Mouse (Mus musculus): ENCODE data around the gene Nav1.
A peak's percentile ranks its signal among the peaks of the same experiment; 100 is the strongest.

The Nav1 gene

DNA sequence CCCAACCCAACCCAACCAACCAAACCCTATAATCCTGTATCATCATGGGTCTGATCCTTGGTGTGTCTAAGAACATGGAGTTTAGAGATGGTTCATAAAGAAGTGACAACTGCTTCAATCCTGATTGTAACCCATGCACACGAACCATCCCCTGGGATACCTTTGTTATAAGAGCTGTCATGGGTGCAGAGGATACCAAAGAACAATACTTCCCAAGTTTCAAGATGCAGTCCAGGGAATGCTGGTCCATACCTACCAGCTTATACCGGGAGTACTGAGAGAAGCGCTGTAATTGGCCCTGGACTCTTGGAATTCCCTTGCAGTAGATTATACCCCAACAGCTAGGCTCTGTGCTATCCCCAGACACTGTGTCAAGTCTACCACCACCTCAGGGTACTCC is 165.2 kb downstream of the Nav1 start:
- DNase-seq (ENCODE audit: low spot score) = no peak

- no peak for DNase-seq (ENCODE audit: low spot score)
Observed at GRCm38 (mm10) chr1:135440986-135441385, 166.1 kb downstream of the Nav1 start.

DNA sequence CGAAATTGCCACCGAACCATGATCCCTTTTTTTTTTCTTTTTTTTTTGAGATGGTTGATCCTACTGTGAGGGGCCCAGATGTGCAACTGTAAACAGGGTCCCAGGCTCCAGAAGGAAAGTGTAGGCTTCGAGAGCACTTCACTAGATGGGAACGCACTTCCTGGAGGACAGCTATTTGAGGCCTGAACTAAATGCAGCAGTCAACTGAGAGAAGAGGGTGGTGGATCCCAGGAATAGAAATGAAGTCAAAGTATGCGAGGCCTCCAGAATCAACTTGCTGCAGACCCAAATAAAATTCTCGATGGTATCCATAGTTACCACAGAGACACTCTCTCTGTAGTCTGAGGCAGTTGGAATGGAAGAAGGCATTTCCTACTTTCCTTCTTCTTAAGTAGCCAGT is 168.3 kb downstream of the Nav1 start:
- no peak for DNase-seq (ENCODE audit: low spot score)

DNA sequence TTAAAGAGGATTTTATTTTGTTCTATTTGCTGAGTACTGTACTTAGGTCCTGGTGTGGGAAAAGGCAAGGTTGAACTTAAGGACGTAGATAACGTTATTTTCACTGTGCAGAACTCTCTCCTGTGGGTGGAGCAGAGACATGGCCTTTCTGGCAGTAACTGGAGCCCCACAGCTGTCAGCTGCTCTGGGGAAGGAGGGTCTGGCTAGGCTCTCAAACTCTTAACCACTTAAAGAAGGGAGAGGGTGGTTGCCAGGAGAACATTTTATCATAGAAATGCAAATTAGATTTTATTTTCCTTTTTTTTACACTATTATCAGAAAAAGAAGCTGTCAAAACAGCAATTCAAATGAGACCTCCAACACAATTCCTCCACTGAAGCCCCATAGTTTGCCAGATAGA is 171.3 kb downstream of the Nav1 start:
- DNase-seq (ENCODE audit: low spot score) = peak; percentile 21

- DNase-seq (ENCODE audit: low spot score) = no peak
Observed at GRCm38 (mm10) chr1:135430669-135431017, 176.5 kb downstream of the Nav1 start.

DNA sequence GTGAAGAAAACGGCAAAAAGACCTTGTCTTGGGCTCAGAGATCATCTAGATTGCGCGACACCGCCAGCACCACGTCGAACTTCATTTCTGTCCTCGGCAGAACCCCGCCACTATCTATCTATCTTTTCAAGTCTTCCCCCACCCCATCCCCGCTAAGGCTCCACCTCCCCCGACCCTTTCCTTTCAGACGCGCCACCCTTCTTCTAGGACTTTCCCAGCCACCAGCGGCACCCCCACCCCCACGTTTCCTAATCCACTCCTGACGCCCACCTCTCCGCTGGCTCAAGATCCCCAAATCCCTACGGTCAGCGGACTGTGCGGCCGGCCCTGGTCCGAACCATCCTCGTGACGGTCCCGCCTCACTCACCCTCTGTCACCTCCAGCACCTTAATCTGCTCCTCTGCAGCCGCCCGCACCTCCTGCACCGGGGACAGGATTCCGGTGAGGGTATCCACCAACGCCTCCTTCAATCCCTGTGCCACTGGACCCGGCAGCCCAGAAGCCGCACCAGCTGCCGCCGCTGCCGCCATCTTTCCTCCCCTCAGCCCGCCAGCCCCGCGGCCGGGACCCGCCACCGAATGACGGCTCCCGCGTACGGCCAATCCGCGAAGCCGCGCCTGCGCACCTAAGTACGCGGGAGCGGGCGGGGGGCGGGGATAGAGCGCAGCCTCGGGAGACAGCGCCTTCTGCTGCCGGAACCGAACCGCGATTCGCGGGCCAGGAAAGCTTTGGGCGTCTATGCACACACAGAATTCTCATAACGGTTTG is 177.0 kb downstream of the Nav1 start, which contains the start of gene Ipo9:
TSS of gene Ipo9 (minus strand) at position 599 of the 768 bp plus-strand sequence.
- DNase-seq (ENCODE audit: low spot score) = peak; percentile 92

GRCm38 (mm10) chr1:135427390-135427789 is 179.7 kb downstream of the Nav1 start:
- no peak for DNase-seq (ENCODE audit: low spot score)

DNA sequence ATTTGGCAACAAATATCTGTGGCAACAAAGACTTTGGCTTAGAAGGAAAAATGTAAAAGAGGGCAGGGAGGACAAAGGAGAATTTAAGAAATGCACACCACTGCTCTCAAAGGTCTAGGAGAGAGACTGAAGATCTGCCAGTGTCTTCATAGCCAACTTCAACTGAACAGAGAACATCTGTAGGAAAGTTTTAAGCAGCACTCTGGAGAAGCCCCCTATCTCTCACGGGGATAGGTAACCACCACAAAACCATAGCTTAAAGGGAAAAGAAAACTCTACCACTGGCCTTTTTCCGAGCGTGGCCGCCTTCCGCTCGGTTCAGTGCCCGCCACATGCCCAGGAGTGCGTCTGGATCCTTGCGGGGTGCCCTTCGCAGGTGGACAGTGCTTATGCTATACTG is 180.4 kb downstream of the Nav1 start:
- DNase-seq (ENCODE audit: low spot score) = no peak

DNA sequence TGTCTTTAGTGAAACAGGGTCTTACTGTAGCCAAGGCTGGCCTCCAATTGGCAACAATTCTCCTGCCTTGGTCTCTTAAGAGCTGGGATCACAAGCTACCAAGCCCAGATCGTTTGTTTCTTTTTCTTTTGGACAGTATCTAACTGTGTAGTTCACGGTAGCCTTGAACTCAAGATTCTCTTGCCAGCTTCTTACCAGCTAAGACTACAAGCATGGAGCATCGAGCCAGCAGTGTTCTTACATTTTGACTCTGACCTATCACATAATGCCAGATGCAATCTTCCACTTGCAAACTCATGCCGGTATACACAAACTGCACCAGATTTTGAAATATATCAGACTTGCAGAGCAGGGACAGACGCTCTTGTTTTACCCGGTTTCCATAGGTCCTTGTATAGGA is 184.3 kb downstream of the Nav1 start:
- DNase-seq (ENCODE audit: low spot score) = no peak

GRCm38 (mm10) chr1:135413996-135414395 is 193.1 kb downstream of the Nav1 start:
- no peak for DNase-seq (ENCODE audit: low spot score)

DNA sequence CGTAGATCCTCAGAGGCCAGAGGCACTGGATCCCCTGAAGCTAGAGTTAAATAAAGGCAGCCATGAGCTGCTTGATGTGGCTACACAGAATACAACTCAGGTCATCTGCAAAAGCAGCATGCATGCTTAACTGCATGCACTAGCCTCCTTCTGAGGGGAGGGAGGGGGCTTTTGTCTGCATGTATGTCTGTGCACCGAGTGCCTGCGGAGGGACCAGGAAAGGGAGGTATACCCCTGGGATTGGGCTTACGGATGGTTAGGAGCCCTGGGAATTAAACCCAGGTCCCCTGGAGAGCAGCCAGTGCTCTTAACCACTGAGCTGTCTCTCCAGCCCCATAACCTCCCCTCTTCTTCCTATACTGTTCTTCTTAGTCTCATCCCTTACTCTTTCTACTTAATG is 195.0 kb downstream of the Nav1 start:
- DNase-seq (ENCODE audit: low spot score) = peak; percentile 13

- peak; percentile 56 for DNase-seq (ENCODE audit: low spot score)
Observed at GRCm38 (mm10) chr1:135410967-135411366, 196.1 kb downstream of the Nav1 start.

DNA sequence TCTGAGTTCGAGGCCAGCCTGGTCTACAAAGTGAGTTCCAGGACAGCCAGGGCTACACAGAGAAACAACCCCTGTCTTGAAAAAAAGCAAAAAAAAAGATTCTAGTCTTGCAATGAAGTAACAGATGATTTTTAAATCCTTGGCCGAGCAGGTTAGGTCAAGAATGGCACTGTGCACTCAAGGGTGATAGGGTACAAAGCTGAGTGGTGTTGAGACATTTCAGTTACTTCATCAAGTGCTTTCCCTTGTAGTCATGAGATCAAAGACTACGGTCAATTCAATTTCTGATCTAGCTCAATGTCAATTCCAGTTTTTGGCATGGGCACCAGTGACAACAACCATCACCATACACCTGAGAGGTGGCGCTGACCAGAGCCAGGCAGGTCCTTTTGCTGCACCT is 198.1 kb downstream of the Nav1 start:
- DNase-seq (ENCODE audit: low spot score) = no peak

GRCm38 (mm10) chr1:135405356-135405755 is 201.7 kb downstream of the Nav1 start:
- DNase-seq (ENCODE audit: low spot score) = no peak

GRCm38 (mm10) chr1:135401452-135402110 is 205.5 kb downstream of the Nav1 start:
- no peak for DNase-seq (ENCODE audit: low spot score)

DNA sequence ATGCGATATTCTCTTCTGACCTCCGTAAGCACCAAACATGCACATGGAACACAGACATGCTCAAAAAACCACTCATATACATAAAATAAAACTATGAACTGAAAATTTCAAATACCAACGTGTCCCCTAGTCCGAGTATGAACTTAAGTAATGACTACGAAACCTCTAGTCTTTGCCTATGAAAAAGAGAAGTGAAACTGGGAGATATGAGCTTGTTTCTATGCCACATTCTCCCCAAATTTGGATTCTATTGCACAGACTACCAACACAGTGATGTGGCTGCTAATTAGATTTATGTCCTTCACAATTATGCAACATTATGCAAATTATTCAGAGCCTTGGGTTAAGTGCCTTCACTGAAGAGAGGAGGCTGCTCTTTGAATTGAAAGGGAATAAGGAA is 207.6 kb downstream of the Nav1 start:
- no peak for DNase-seq (ENCODE audit: low spot score)

DNA sequence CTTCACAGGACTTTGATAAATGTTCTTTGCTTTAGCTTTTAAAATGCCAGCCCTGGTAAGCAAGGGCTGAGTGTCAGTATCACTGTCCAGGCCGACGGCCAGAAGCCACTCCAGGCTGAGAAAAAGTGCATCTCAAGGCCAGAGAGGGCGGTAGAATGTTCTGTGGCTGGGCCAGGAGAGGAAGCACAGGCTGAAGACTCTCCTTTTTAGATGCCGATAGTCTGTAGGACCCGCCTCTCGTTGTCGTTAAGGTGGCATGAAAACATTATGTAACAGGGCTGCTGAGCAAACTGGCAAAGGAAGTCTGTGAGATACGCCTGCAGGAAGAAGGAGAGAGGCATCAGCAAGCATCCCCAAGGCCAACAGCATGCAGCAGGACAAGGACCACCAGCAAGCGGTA is 221.9 kb downstream of the Nav1 start:
- no peak for DNase-seq (ENCODE audit: low spot score)
